Mouse (Mus musculus) stomach, embryonic 16.5 days (tissue): ENCODE data around the gene Frmd8. TPM values are rescaled to one million over a fixed set of nuclear protein-coding genes. Genes with fewer than 3 reads are reported as not detected.

ENCODE experiments used
- polyA plus RNA-seq: library from polyadenylated mRNA; unstranded; fragments of >200 nt; fragmentation: Nextera tagmentation; extraction: Ambion mirVana; gene quantifications from 2 replicates; pipeline ENCODE4 v1.2.1, GENCODE M21; 2015

Gene Frmd8
- polyA plus RNA-seq, 1 experiment from 2014 or later: 29.5 TPM

Other genes with a start within 250 kb of the Frmd8 start
- gene Rela, start 237.8 kb downstream of the Frmd8 start, polyA plus RNA-seq: 47.9 and 50.3 TPM in 2 replicates
- gene Sipa1, start 211.6 kb downstream of the Frmd8 start, polyA plus RNA-seq: 17.3 and 18.1 TPM in 2 replicates
- 20.0 and 20.2 TPM in 2 replicates for gene Map3k11, start 186.5 kb downstream of the Frmd8 start, polyA plus RNA-seq
- 17.2 and 17.4 TPM in 2 replicates for gene Pcnx3, start 186.4 kb downstream of the Frmd8 start, polyA plus RNA-seq
- gene Kcnk7, start 170.9 kb downstream of the Frmd8 start, polyA plus RNA-seq: 2.0 and 2.2 TPM in 2 replicates
- 51.2 and 63.2 TPM in 2 replicates for gene Ehbp1l1, start 149.0 kb downstream of the Frmd8 start, polyA plus RNA-seq
- gene Fam89b, start 145.6 kb downstream of the Frmd8 start, polyA plus RNA-seq: 64.6 and 66.5 TPM in 2 replicates
- 22.8 and 24.6 TPM in 2 replicates for gene Ltbp3, start 134.4 kb downstream of the Frmd8 start, polyA plus RNA-seq
- 66.3 and 67.8 TPM in 2 replicates for gene Scyl1, start 103.9 kb downstream of the Frmd8 start, polyA plus RNA-seq
- 5.1 and 5.5 TPM in 2 replicates for gene Slc25a45, start 2.5 kb upstream of the Frmd8 start, polyA plus RNA-seq
- 1.7 and 1.8 TPM in 2 replicates for gene Tigd3, start 18.9 kb upstream of the Frmd8 start, polyA plus RNA-seq
- gene Dpf2, start 37.7 kb upstream of the Frmd8 start, polyA plus RNA-seq: 117 and 127 TPM in 2 replicates
- 13.4 and 13.9 TPM in 2 replicates for gene Cdc42ep2, start 49.5 kb upstream of the Frmd8 start, polyA plus RNA-seq
- 49.6 and 50.4 TPM in 2 replicates for gene Pola2, start 88.9 kb upstream of the Frmd8 start, polyA plus RNA-seq
- gene Slc22a20, start 110.9 kb upstream of the Frmd8 start, polyA plus RNA-seq: not detected in 2 replicates
- gene Capn1, start 140.6 kb upstream of the Frmd8 start, polyA plus RNA-seq: 22.0 and 22.7 TPM in 2 replicates
- gene Syvn1, start 171.3 kb upstream of the Frmd8 start, polyA plus RNA-seq: 27.5 and 29.2 TPM in 2 replicates
- gene Mrpl49, start 182.5 kb upstream of the Frmd8 start, polyA plus RNA-seq: 63.2 and 65.9 TPM in 2 replicates
- 635 and 729 TPM in 2 replicates for gene Fau, start 182.6 kb upstream of the Frmd8 start, polyA plus RNA-seq
- gene Znhit2, start 185.9 kb upstream of the Frmd8 start, polyA plus RNA-seq: 25.0 and 26.0 TPM in 2 replicates
- 25.5 and 29.1 TPM in 2 replicates for gene Tm7sf2, start 193.1 kb upstream of the Frmd8 start, polyA plus RNA-seq
- 61.8 and 69.0 TPM in 2 replicates for gene Vps51, start 202.0 kb upstream of the Frmd8 start, polyA plus RNA-seq
- not detected in 2 replicates for gene Tmem262, start 204.8 kb upstream of the Frmd8 start, polyA plus RNA-seq
- gene Gm28374, start 207.0 kb upstream of the Frmd8 start, polyA plus RNA-seq: 0.71 and 1.3 TPM in 2 replicates
- gene Zfpl1, start 209.7 kb upstream of the Frmd8 start, polyA plus RNA-seq: 62.7 and 70.3 TPM in 2 replicates
- gene Cdca5, start 209.7 kb upstream of the Frmd8 start, polyA plus RNA-seq: 29.9 and 31.0 TPM in 2 replicates
- gene AC131692.1, start 219.1 kb upstream of the Frmd8 start, polyA plus RNA-seq: 0.19 TPM in 1 of 2 replicates, not detected in the other
- gene Naaladl1, start 230.5 kb upstream of the Frmd8 start, polyA plus RNA-seq: 1.2 and 2.9 TPM in 2 replicates
- gene Sac3d1, start 243.4 kb upstream of the Frmd8 start, polyA plus RNA-seq: 23.8 and 25.2 TPM in 2 replicates